Mouse (Mus musculus): ENCODE data around the gene Snapc1. TPM values are rescaled to one million over a fixed set of nuclear protein-coding genes. Genes with fewer than 3 reads are reported as not detected.

Gene Snapc1
- polyA plus RNA-seq (2015; fragmentation: Nextera tagmentation; extraction: Ambion mirVana), result 15.0 and 15.6 TPM in 2 replicates

DNA sequence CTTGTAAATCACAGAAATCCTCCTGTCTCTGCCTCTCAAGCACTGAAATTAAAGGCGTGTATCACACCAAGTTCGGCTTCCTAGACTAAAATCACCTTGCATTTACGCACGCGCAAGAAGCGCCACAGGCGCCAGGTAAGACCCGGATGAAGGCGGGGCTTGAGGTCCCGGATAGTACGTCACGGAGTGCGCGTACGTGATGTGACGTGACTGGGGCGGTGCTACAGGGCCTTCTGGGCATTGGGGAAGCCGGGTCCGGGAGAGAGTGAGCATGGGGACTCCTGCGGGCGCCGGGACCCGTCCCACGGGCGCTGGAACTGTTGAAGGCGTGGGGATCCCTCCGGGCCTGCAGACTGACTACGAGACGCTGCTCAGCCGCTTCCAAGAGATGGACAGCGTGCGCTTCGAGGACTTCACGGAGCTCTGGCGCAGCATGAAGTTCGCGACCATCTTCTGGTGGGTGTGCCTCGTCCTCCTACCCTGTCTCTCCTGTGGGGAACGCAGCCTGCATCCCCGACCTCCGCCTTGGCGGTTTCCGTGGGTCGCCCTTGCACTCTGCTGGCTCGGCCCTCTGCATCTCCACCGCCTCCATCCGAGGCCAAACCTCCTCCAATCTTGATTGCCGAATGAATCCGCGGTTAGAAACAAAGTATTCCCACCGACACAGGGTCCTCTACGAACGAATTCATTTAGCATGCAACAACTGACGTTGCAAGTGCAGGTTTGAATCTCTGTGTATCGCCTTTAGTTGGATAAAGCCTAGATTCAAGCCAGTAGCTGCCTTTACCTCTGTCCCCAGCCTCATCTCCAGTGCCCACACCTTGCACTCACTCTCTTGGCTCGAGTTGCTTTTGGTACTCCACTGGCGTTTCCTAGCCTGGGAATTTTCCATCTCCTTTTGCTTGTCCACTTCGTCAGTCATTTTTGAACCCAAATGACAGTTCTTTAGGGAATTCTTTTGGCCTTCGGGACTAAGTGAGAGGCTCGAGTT, at the start of gene Snapc1:
TSS of gene Snapc1 (plus strand) at position 191 of the 991 bp plus-strand sequence.
- peak; percentile 99 for DNase-seq (ENCODE audit: low spot score)

DNA sequence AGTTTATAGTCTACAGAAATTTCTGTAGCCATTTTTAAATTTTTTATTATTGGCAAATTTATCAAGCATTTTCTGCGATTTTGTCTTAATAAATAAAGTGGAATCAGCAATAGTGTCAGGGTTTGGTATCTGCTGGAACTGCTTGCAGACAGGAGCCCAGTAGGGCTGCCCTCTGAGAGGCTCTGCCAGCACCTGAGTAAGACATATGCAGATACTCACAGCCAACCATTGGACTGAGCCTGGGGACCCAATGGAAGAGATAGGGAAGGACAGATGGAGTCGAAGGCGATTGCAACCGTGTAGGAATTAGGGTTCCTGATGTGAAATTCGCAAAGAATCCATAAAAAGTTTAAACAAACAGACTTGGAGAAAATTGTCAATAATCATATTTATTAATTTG, 45.8 kb upstream of the Snapc1 start:
- DNase-seq (ENCODE audit: low spot score), result no peak

DNA sequence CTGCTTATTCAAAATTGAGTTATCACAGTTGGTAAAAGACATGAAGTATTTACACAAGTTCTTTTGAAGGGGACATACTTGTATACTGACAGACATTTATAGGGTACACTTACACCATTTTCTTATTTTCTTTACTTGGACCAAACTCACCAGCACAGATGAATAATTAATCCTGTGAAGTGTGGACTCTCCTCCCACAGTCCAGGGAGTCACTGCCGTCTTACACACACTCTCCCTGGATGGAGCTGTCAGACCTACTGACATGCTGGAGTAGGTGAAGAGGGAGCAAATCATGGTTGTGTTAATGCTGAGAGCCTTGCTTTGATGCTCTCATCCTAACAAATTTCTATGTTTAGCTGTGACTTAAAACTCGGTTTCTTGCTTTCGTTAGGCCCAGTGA, 34.0 kb upstream of the Snapc1 start:
- DNase-seq (ENCODE audit: low spot score), result no peak

DNA sequence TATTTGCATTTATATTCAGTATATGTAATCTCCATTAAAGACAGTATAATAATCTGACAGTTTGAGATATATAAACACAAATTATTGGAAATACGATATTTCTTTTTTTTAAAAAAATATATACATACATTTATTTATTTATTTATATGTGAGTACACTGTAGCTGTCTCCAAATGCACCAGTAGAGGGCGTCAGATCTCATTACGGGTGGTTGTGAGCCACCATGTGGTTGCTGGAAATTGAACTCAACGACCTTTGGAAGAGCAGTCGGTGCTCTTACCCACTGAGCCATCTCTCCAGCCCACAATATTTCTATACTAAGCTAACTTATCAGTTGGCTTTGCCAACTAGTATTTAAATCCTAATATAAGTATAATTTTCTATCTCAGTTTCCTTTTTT, 33.0 kb upstream of the Snapc1 start:
- peak; percentile 75 for DNase-seq (ENCODE audit: low spot score)

DNA sequence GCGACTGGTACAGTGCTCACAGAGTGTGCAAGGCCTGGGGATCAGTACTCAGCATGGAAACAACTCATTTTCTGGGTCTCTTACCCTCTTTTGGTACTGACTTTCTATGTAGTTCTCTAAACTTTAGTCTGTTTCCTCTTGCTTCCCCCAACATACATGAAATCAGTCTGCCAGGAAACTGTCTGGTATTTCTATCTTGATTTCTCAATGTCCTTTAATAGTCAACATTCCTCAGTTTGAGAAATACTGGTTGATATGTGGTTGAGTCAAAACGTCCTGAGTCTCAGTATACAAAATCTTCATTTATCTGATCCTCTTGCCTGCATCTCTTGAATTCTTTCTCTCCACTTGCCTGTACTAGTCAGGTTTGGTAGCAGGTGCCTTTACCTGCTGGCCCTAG, 29.8 kb upstream of the Snapc1 start:
- DNase-seq (ENCODE audit: low spot score), result no peak

DNA sequence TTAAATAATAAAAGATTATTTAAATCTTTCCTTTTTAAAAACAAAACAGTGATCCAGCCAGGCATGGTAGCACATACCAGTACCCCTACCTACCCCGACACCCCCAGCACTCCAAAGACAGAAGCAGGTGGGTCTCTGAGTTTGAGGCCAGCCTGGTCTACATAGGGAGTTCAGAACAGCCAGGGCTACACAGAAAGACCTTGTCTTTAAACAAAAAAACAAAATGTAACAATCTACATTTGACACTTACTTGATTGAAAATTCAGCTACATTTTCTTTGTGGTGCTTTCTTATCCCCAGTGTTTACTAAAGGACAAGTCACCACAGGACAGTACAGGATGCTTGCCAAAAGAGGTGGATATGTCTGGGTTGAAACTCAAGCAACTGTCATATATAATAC, 26.9 kb upstream of the Snapc1 start, which contains the start of gene Gm49321:
TSS of gene Gm49321 (plus strand) at position 301 of the 400 bp plus-strand sequence.
- DNase-seq (ENCODE audit: low spot score), result no peak

DNA sequence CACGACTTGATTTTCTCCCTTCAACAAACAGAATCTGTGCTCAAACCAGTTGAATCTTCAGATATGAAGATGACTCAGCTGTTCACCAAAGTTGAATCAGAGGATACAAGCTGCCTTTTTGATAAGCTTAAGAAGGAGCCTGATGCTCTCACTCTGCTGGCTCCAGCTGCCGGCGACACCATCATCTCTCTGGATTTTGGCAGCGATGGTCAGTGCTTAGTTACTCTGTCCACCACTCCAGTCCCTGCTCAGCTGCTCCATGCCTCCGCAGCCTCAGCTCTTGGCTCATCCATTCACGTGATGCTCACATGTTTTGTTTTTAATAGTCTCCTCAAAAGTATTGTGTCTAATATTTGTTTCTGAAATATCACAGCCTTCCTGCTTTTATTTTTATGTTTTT, 24.7 kb upstream of the Snapc1 start:
- DNase-seq (ENCODE audit: low spot score), result no peak

DNA sequence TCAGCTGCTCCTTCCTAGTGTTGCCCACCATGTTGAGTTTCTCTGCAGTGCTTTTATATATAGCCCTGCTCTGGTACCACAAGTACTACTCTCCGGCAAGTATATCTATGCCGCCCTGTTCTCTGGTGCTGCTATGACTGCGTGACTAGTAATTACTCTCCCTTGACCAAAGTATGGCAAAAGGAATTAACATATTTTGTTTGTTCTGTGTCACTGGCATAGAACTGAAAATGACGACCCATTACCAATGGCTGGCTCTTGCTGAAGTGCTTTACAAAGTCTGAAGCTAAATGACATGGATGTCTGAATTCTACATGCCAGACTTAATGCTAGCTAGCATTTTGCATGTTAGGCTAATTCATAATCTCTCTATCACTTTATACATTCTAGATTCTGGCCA, 15.9 kb upstream of the Snapc1 start:
- DNase-seq (ENCODE audit: low spot score), result no peak

DNA sequence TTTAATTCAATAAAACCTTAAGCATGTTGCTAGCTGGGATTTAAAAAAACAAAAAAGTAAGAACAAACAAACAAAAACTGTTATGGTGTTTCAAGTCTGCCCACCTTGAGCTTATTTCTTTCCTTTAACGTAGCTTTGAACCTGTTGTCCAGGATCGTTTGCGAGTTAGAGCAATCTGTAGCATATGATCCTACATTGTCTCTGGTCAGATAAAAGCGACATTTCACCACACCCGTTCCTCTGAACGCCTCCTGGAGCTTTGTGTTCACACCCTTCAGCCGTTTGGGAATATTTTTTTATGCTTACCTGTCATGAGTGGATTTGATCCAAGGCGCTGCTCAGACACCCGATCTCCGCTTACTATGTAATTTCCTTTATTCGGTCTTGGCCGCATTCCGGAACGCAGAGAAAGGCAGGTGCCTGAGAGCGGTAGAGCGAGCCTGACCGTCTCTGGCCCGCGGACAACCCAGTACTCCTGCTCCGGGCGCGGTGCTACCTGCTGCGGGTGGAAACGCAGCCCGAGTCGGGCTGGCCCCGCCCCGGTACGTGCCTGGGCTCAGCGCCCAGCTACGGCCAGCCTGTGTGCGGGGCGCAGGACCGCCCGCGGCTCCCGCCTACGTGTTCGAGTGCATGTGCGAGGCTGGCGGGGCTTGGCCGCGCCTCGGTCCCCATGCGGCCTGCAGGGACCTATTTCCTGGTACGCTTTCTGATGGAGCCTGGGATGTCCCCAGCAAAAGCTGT, 14.8 kb upstream of the Snapc1 start:
- no peak for DNase-seq (ENCODE audit: low spot score)

DNA sequence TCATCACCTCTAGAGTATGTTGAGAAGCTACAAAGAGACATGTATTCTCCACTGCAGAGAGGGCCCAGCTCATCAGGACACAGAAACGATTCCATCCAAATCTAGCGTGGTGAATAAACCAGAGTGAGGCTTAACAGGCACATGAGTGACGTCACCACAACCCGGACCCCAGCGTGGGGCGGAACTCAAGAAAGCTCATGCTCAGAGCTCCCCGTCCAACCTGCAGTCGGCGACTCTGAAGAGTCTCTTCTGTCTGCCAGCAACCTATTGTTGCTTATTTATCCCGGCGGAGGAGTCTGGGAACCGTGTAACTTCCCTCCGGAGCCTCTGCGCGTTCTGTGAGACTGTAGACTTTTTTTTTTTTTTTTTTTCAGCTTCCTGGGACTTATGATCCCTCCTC, 11.4 kb upstream of the Snapc1 start:
- DNase-seq (ENCODE audit: low spot score), result peak; percentile 77

DNA sequence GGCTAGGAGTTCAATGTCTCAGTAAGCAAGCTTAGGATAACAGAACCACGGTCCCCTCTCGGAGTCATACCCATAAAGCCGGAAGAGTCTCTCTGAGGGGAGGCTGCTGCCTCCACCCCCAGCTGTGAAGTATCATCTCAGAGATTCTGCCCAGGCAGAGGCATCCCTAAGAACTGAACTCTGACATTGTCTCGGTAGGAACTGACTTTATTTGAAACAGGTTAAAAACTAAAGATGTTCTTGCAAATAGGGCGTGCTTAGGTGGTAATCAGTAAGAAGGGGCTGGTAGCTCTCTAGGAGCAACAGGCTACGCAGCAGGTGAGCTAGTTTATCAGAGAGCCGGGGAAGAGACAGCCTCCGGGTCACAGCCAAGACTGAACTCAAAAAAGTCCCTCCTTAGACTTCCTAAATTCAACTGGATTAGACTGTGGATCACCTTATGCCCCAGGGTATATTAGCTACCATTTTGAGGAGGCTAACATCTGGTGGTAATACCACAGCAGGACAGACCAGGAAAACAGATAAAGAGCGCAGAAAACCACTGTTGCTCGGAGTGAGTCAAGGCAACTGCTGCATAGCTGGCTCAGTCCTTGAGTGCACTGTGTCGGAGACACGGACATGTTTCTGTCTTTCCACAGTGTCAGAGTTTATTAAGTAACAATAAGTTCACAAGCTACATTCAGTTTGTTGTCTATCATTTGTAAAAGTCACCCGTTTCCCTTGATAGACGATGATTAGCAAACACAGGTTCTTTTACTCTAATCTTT, 10.7 kb upstream of the Snapc1 start:
- DNase-seq (ENCODE audit: low spot score), result peak; percentile 64

DNA sequence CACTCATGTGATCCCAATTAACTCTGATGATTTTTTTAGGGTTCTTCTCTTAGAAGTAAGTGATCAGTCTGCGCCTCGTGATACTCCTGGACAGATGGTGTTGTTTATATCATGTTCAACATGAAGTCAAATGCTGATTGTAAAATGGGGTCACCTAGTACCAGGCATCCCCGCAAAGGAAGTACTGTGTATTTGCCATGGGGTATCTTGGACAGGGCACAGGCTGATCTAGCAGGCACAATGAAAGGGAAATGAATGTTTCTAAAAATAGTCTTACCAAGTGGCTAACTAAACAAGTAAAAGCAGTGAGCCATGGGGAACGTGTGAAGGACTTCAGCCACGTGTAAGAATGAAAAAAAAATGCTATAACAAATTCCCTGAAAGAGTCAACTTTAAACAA, 9.5 kb upstream of the Snapc1 start:
- DNase-seq (ENCODE audit: low spot score), result no peak

DNA sequence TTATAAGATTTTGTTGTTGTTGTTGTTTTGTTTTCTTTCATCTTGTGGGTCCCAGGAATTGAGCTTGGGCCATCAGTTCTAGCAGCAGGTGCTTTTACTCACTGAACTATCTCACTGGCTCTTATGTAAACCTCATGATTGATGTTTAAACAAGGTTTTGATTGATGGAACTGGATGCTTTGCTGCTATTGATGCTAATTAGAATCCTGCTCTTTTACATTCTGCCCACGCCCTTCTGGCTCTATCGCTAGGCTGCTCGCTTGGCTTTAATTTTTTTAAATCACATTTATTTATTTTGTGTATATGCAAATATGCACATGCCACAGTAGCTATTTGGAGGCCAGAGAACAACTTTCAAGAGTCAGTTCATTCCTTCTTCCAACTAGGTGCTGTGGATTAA, 6.6 kb upstream of the Snapc1 start:
- DNase-seq (ENCODE audit: low spot score), result no peak

DNA sequence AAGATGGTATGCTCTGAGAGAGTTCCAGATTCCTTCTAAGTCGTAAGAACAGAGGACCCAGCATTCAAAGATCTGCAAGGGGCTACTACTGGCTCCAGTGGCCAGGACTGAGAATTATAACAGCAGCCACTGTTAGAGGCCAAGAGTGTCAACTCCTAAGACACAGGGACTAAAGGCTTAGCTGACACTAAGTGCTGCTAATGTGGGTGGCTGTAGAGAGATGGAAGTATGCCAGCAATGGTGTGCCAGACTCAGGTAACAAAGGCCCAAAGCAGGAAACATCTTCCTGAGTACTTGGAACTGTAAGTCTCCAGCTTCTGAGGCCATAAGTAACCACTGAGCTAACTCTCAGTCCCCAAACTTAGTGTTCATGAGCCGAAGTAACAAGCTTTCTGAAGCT, 5.5 kb upstream of the Snapc1 start:
- DNase-seq (ENCODE audit: low spot score), result no peak

DNA sequence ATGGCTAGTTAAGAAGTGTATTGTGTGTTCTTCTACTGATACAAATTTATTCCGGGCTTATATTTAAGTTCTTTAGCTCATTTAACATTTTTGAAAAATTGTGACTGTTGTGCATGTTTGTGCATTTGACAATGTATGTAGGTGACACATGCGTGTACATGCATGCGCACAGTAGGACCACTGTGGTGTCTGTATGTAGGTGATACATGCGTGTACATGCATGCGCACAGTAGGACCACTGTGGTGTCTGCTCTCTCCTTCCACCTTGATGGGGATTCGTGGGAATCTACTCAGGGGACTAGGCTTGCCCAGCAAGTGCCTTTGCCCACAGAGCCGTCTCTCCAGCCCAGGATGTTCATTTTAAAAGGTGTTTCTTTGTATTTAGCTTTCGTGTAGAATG, 4.9 kb downstream of the Snapc1 start:
- no peak for DNase-seq (ENCODE audit: low spot score)

DNA sequence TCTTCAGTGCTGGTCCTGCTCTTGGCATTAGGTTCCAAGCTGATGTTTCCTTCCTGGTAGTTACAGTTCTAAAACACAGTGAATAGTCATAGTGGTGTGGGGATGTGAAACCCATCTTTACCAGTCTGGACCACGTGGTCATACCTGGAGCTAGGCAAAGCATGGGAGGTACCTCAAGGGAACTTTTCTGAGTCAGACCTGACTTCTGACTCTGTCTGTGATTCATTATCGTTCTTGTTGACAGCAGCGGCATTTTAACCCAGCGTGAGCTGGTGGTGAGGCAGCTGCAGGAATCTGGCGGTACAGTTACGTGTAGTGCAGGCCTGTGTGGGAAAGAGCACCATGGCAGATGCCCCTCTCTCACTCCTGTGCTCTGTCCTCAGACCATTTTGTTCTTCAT, 10.3 kb downstream of the Snapc1 start:
- no peak for DNase-seq (ENCODE audit: low spot score)

DNA sequence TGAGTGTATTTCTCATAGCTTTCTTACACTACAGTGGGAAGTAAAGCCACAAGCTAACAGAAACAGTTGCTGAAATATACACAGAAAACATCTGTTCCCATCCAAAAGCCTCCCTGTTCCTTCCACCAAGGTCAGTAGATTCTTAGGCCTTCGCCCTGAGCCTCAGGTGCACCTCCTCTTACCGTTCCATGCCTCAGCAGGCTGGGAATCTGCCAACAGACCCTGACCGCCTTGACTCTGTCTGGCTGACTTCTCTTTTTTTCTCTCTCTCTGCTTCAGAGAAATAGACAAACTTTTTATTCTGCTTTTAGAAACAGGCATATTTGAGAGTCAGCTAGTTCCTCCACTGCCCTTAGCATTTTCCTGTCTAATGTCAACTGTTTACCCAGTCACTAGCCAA, 13.9 kb downstream of the Snapc1 start:
- DNase-seq (ENCODE audit: low spot score), result no peak

DNA sequence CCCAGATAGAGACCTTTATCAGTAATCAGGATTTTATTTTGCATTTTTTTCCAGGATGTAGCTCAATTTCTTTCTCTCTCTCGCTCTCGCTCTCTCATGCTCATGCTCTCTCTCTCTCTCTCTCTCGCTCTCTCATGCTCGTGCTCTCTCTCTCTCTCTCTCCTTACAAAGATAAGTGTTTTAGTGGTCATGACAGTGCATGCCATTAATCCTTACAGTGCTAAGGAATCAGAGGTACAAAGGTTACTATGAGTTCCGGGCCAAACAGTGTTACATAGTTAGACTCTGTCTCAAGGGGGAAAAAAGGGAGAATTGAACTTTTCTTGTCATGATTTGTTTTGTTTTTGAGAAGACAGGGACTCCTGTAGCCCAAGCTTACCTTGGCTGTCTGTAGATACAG, 15.4 kb downstream of the Snapc1 start:
- DNase-seq (ENCODE audit: low spot score), result no peak

DNA sequence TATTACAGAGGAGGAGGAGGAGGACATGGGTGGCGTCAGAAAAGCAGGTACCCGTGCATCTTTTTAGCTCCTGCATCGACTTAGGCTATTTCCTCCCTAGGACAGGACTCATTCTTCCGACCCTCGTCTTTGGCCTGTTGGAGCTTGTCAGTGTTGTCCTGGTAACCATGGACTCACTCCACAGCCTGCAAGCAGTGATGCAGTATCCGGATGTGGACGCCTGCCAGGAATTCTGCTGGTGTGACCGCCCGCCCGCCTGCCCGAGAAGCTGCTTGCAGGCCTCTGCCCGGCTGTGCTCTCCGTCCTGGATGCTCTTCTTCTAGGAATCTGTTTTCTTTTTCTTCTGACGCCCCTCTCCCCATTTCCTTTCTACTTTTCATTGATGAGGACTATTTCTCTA, 18.3 kb downstream of the Snapc1 start:
- DNase-seq (ENCODE audit: low spot score), result no peak

DNA sequence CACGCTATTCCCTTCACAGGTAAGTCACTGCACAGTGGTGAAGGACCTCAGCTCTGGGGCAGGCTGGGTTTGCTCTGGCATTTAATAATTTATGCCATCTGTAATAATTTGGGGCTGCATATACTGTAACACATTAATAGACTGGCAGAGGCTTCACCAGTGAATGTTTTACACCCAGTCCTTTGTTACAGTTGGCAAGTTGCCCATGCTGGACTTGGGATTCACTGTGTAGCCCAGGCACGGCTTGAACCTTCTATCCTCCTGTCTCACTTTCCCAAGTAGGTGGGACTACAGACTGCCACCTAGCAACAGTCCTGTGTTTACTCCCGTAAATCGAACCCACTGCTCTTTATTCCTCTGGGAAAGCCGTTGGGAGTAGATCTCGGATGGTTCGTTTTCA, 22.0 kb downstream of the Snapc1 start:
- DNase-seq (ENCODE audit: low spot score), result no peak

DNA sequence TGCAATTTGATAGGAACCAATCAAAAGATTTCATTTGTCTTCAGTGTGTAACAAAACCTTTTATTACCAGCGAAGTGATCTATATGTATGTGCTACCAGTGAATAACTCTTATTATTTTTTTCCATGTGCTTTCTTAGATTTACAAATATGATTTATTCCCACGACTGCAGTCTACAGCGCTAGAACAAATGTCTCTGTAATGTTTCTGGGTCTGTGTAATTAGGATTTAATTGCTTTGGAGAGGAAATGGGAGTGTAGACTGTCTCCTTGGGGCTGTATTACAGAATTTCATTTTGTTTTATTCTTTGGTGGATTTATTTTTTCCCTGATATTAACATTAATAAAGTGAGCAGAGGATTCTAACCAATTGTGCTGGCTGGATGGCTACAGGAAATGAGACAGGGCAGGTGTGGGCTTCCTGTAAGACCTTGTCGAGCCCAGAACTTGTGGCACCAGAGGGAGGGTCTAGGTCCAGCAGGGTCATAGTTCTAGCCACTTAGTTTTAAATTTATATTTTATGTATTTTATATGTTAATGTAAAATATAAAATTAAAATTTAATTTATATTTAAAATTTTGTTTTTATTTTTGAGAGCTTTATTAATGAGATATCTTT, 24.2 kb downstream of the Snapc1 start:
- DNase-seq (ENCODE audit: low spot score), result no peak
